Mouse (Mus musculus) leukemia stem cell, adult 10-12 weeks (primary cell): Measurements from ENCODE around the gene Tbx10. TPM values are rescaled to one million over a fixed set of nuclear protein-coding genes. Genes with fewer than 3 reads are reported as not detected.

Source experiments
- polyA plus RNA-seq: library from polyadenylated mRNA; stranded (reverse); fragments of >175 nt; gene quantifications from 2 replicates; pipeline ENCODE4 v1.2.3, GENCODE M21; 2012; ENCODE audit warnings: low replicate concordance

Tbx10 gene
- not detected in 2 replicates for polyA plus RNA-seq

GRCm38 (mm10) chr19:3992416-3992815 lies at the start of gene Tbx10:
Gene Tbx10 (plus strand): TSS chr19:3992752.

GRCm38 (mm10) chr19:3958470-3958869 lies 34.1 kb upstream of the Tbx10 start, which contains the start of gene Aldh3b3:
Gene Aldh3b3 (plus strand): TSS chr19:3958645.

GRCm38 (mm10) chr19:3972229-3972628 lies 20.3 kb upstream of the Tbx10 start, which contains the start of gene Aldh3b2:
Gene Aldh3b2 (plus strand): TSS chr19:3972328.

GRCm38 (mm10) chr19:3986334-3986733 lies 6.2 kb upstream of the Tbx10 start, which contains the start of gene Acy3:
Gene Acy3 (plus strand): TSS chr19:3986570.

GRCm38 (mm10) chr19:4000119-4000900 lies 7.8 kb downstream of the Tbx10 start, which contains the start of the genes Nudt8 and Gm49405:
Gene Nudt8 (plus strand): TSS chr19:4000580.
Gene Gm49405 (plus strand): TSS chr19:4000626.

GRCm38 (mm10) chr19:4003112-4003511 lies 10.6 kb downstream of the Tbx10 start, which contains the start of gene Doc2g:
Gene Doc2g (plus strand): TSS chr19:4003313.

GRCm38 (mm10) chr19:4012432-4013022 lies 20.0 kb downstream of the Tbx10 start, which contains the start of gene Ndufv1:
Gene Ndufv1 (minus strand): TSS chr19:4012806.

GRCm38 (mm10) chr19:4037788-4038232 lies 45.3 kb downstream of the Tbx10 start, which contains the start of gene Gstp1:
Gene Gstp1 (minus strand): TSS chr19:4037985.

GRCm38 (mm10) chr19:4045966-4046865 lies 53.7 kb downstream of the Tbx10 start, which contains the start of gene Gstp2:
Gene Gstp2 (minus strand): TSS chr19:4046023.

Other genes starting within 250 kb of the Tbx10 start
- 6.5 and 8.3 TPM in 2 replicates for gene Kmt5b, start 225.3 kb upstream of the Tbx10 start, polyA plus RNA-seq
- gene Chka, start 141.0 kb upstream of the Tbx10 start, polyA plus RNA-seq: 11.0 and 16.6 TPM in 2 replicates
- gene Tcirg1, start 85.6 kb upstream of the Tbx10 start, polyA plus RNA-seq: 75.8 and 86.6 TPM in 2 replicates
- 14.8 and 113 TPM in 2 replicates for gene Ndufs8, start 80.0 kb upstream of the Tbx10 start, polyA plus RNA-seq
- gene Aldh3b1, start 62.9 kb upstream of the Tbx10 start, polyA plus RNA-seq: 3.5 and 4.9 TPM in 2 replicates
- gene Unc93b1, start 57.6 kb upstream of the Tbx10 start, polyA plus RNA-seq: 122 and 124 TPM in 2 replicates
- not detected in 2 replicates for gene Aldh3b3, start 34.1 kb upstream of the Tbx10 start, polyA plus RNA-seq
- gene Aldh3b2, start 20.4 kb upstream of the Tbx10 start, polyA plus RNA-seq: 0.26 and 0.83 TPM in 2 replicates
- gene Acy3, start 6.2 kb upstream of the Tbx10 start, polyA plus RNA-seq: 4.2 and 13.1 TPM in 2 replicates
- gene Nudt8, start 7.8 kb downstream of the Tbx10 start, polyA plus RNA-seq: 18.3 and 18.7 TPM in 2 replicates
- gene Gm49405, start 7.9 kb downstream of the Tbx10 start, polyA plus RNA-seq: 5.0 TPM in 2 replicates
- gene Doc2g, start 10.6 kb downstream of the Tbx10 start, polyA plus RNA-seq: 9.6 and 25.7 TPM in 2 replicates
- gene Ndufv1, start 20.1 kb downstream of the Tbx10 start, polyA plus RNA-seq: 116 and 238 TPM in 2 replicates
- gene Gstp1, start 45.2 kb downstream of the Tbx10 start, polyA plus RNA-seq: 87.4 and 343 TPM in 2 replicates
- gene Gstp2, start 53.3 kb downstream of the Tbx10 start, polyA plus RNA-seq: 0.83 TPM in 1 of 2 replicates, not detected in the other
- gene Gstp3, start 66.8 kb downstream of the Tbx10 start, polyA plus RNA-seq: 8.9 and 10.2 TPM in 2 replicates
- gene Cabp2, start 88.8 kb downstream of the Tbx10 start, polyA plus RNA-seq: not detected in 2 replicates
- gene Cdk2ap2, start 104.4 kb downstream of the Tbx10 start, polyA plus RNA-seq: 187 and 207 TPM in 2 replicates
- gene Pitpnm1, start 107.2 kb downstream of the Tbx10 start, polyA plus RNA-seq: 116 and 152 TPM in 2 replicates
- 140 and 201 TPM in 2 replicates for gene Aip, start 133.1 kb downstream of the Tbx10 start, polyA plus RNA-seq
- not detected in 2 replicates for gene Gpr152, start 147.0 kb downstream of the Tbx10 start, polyA plus RNA-seq
- gene Cabp4, start 151.3 kb downstream of the Tbx10 start, polyA plus RNA-seq: 0.80 and 4.6 TPM in 2 replicates
- gene Coro1b, start 155.9 kb downstream of the Tbx10 start, polyA plus RNA-seq: 68.6 and 81.7 TPM in 2 replicates
- 311 and 444 TPM in 2 replicates for gene Ptprcap, start 160.9 kb downstream of the Tbx10 start, polyA plus RNA-seq
- gene Rps6kb2, start 170.6 kb downstream of the Tbx10 start, polyA plus RNA-seq: 165 and 201 TPM in 2 replicates
- 2.9 and 5.8 TPM in 2 replicates for gene Carns1, start 182.7 kb downstream of the Tbx10 start, polyA plus RNA-seq
- 91.7 and 91.9 TPM in 2 replicates for gene Tbc1d10c, start 198.5 kb downstream of the Tbx10 start, polyA plus RNA-seq
- 230 and 449 TPM in 2 replicates for gene Ppp1ca, start 199.3 kb downstream of the Tbx10 start, polyA plus RNA-seq
- gene Rad9a, start 208.9 kb downstream of the Tbx10 start, polyA plus RNA-seq: 31.9 and 46.0 TPM in 2 replicates
- 22.4 and 34.6 TPM in 2 replicates for gene Clcf1, start 221.5 kb downstream of the Tbx10 start, polyA plus RNA-seq
- 2.6 and 21.1 TPM in 2 replicates for gene AC109138.7, start 221.6 kb downstream of the Tbx10 start, polyA plus RNA-seq
- gene Pold4, start 239.1 kb downstream of the Tbx10 start, polyA plus RNA-seq: 20.7 and 38.4 TPM in 2 replicates